Mouse (Mus musculus): ENCODE measurements at regions not wholly inside any gene's neighbourhood (a gene's known extent, or its start where the extent isn't known, plus 50 kb on each side); places are given as distances from the start of the nearest gene placed in this dataset.

DNA sequence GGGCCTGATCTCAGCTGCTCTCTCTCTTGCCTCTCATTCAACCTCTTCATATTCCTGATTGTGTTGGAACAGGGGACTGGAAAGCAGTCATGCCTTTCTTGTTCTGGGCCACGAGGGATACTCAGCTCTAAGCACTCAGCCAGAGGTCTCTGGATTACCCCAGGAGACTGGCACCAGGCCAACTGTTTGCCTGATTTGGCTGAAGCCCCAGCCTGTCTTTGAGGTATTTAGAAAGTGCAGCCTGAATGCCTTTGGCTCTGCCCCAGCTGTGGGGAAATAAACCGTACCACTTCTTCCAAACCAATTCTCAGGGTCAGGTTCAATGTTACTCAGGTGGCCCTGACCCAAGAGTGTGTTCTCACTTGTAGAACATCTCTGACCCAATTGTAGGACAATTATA is 112.6 kb upstream of the Tmem72 start:
- TF ChIP-seq POLR2A (IDR thresholded peaks at IDR 0.05; ENCODE audit: insufficient read depth, low read depth, low read length) (no peak), CTCF (IDR thresholded peaks at IDR 0.05; ENCODE audit: insufficient read depth, low read depth, low read length) (no peak)

Measured in olfactory bulb, adult 2 months (tissue).